Mouse (Mus musculus) G1E-ER4 (cell line): ENCODE results near the gene Klf12. TPM values are rescaled to one million over a fixed set of nuclear protein-coding genes. Genes with fewer than 3 reads are reported as not detected.

Source experiments
- GATA1 ChIP-seq: IDR thresholded peaks from one replicate; pipeline ENCODE4 v1.8.0; 2012; ENCODE audit warnings: low read length, inconsistent platforms
- polyA plus RNA-seq: library from polyadenylated mRNA; stranded (reverse); fragments of >175 nt; gene quantifications from 2 replicates; pipeline ENCODE4 v1.2.3, GENCODE M21; 2012

Gene Klf12
- polyA plus RNA-seq, 1 experiment, result not detected

- no peak for TF ChIP-seq GATA1
Measured at GRCm38 (mm10) chr14:100041823-100042222, 242.7 kb downstream of the Klf12 start.

- TF ChIP-seq GATA1, result no peak
Measured at GRCm38 (mm10) chr14:100026671-100027070, 257.8 kb downstream of the Klf12 start.

GRCm38 (mm10) chr14:100017219-100017618, 267.3 kb downstream of the Klf12 start:
- no peak for TF ChIP-seq GATA1

GRCm38 (mm10) chr14:100010525-100010924, 274.0 kb downstream of the Klf12 start:
- TF ChIP-seq GATA1, result no peak

- no peak for TF ChIP-seq GATA1
Measured at GRCm38 (mm10) chr14:100009790-100010382, 274.6 kb downstream of the Klf12 start.

GRCm38 (mm10) chr14:99983510-99983909, 301.0 kb downstream of the Klf12 start:
- TF ChIP-seq GATA1, result no peak

GRCm38 (mm10) chr14:99981209-99981608, 303.3 kb downstream of the Klf12 start:
- TF ChIP-seq GATA1, result no peak

- no peak for TF ChIP-seq GATA1
Measured at GRCm38 (mm10) chr14:99967920-99968319, 316.6 kb downstream of the Klf12 start.

GRCm38 (mm10) chr14:99960500-99961229, 323.8 kb downstream of the Klf12 start:
- TF ChIP-seq GATA1, result no peak

GRCm38 (mm10) chr14:99955133-99955532, 329.3 kb downstream of the Klf12 start:
- TF ChIP-seq GATA1, result no peak

GRCm38 (mm10) chr14:99944221-99945108, 340.0 kb downstream of the Klf12 start:
- TF ChIP-seq GATA1, result no peak

- no peak for TF ChIP-seq GATA1
Measured at GRCm38 (mm10) chr14:99943156-99943555, 341.3 kb downstream of the Klf12 start.

- no peak for TF ChIP-seq GATA1
Measured at GRCm38 (mm10) chr14:99933456-99933855, 351.0 kb downstream of the Klf12 start.

GRCm38 (mm10) chr14:99931879-99932278, 352.6 kb downstream of the Klf12 start:
- no peak for TF ChIP-seq GATA1

GRCm38 (mm10) chr14:99911912-99912311, 372.6 kb downstream of the Klf12 start:
- no peak for TF ChIP-seq GATA1

GRCm38 (mm10) chr14:99910876-99911275, 373.6 kb downstream of the Klf12 start:
- no peak for TF ChIP-seq GATA1
